Mouse (Mus musculus) embryo, embryonic 10 days (tissue): ENCODE data around the gene Iqsec1.

ENCODE experiments used
- DNase-seq: peaks from one replicate; pipeline ENCODE4 v3.0.0-alpha.2; 2015; ENCODE audit warnings: low spot score

Iqsec1 gene

DNA sequence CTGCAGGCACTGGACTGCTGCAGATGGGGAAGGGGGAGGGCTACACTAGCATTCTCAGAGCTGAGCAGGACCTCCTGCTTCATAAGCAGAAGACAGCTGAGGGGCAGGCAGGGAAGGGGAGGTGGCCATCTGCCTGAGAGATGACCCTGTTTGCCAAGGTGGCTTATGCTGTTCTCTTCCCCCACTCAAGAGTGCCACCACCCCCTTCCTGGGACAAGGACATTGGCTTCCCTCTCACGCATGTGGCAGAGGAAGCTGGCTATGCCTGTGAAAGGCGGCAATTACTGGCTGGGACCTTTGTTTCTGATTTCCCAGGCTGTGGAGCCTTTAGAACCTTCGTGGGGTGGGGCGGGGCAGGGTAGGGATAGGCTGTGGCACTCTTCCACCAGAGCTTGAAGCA is 204.5 kb downstream of the Iqsec1 start:
- DNase-seq = no peak

DNA sequence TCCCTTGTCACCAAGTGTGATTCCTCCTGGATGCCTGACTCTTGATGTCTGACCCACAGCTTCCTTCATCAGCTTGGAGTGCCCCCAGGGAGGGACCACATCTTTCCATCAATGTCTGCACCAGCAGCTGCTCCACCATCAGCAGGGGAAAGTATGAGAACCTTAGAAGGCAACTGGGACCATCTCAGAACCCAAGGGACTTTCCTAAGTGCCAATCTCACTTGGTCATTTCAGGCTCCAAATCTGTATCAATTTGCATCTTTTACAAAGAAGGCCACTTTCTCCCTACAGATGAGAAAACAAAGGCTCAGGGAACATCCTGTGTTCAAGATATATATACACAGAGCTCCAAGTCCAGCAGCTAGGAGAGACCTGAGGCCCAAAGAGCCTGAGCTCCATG is 205.3 kb downstream of the Iqsec1 start:
- no peak for DNase-seq

DNA sequence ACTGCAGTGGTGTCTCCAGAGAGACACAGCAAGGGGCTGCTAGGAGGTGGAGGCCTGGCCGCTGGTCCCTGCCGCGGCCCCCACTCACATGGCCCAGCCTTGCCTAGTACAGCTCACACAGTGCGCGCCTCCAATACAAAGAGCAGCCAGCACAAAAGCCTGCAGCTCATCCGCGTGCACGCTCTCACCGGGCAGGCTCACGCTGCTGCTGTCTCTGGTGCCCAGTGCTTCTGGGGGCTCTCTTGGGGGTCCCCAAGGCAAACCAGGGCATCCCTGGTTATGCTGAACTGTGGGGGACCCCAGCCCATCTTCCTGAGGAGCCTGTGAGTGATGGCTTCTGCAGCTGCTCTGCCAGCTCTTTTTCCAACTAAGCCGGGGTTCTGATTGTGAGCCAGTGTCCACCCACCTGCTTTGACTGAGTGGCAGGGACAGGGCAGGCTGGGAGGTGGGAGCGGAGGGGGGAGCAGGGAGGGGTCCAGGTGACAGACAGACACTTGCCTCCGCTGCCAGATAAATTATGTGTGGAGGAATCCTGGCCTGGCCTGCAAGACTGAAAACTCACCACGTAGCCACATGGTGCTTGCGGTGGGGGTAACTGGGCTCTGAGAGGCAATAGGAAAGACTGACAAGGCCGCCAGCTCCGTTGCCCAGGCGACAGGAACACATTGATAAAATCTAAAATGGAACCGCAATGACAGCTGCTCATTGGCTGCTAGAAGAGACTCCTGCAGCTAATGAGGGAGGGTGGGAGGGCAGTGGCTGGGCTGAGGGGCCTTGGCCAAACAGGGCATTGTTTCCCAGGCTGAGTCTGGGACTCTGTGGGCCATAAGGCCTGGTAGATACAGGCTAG is 206.3 kb downstream of the Iqsec1 start:
- DNase-seq = peak; percentile 91

DNA sequence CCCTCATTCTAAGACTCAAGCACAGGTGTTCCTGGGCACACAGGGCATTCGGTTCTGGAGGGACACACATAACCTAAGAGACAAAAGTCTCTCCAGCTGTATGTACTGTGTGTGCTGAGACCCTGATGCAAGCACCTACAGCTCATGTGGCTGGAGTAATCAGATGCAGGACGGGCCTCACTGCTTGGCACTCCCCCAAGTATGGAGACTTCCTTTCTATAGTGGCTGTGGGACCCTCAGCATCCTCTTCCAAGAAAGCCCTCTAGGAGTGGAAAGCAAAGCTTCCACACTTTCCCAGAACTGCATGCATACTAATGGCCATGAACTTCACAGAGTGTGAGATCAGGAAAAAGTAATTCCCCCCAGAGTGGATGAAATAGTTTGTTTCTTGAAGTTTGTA is 208.0 kb downstream of the Iqsec1 start:
- no peak for DNase-seq

DNA sequence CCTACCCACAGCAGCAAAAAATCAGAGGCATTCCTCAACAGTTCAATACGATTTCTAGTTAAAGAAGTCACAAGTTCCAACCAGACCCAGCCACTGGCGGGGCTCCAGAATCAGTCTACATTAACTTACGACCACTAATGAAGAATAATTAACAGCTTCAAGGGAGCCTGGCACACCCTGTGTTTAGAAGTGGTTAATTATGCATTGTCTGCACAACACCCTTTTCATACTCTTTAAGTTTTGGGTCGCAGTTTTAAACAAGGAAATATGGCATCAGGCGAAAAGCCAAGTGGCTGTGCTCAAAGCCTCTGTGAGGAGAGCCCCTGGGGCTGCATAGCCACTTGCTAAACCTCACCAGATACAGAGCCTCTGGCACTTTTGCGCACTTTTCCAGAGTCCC is 209.6 kb downstream of the Iqsec1 start:
- no peak for DNase-seq

DNA sequence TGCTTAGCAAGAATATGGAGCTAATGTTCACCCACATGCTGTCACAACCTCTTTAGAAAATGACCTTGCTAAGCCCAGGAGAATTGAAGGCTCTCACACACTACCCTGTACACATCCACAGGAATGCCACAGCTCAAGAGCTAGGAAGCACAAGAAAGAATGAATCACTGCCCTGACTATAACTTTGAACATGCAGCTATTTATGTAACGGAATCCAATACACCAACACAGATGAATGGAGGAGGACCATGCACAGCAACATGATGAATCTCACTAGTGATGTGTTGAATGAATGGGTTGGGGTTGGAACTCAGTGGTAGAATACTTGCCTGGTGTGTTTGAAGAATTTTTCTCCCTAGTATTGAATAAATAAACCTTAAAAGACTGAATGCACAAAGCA is 211.2 kb downstream of the Iqsec1 start:
- no peak for DNase-seq

DNA sequence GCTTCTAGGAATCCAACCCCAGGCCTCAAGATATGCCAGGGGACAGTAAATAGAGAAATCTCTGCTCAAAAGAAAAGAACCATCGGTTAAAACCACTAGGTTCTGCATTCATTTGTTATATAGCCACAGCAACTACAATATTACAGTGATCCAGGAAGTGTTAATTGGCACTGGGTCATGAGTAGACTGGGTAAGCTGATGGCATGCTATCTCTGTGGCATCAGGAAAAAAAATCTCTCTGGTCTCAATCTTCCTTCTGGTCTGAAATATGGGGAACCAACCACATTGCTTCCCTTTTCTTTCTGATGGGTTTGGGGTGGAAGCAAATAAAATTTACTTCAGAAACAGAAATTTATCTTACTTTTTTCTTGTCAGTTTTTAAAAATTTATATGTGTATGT is 212.9 kb downstream of the Iqsec1 start:
- DNase-seq = no peak

DNA sequence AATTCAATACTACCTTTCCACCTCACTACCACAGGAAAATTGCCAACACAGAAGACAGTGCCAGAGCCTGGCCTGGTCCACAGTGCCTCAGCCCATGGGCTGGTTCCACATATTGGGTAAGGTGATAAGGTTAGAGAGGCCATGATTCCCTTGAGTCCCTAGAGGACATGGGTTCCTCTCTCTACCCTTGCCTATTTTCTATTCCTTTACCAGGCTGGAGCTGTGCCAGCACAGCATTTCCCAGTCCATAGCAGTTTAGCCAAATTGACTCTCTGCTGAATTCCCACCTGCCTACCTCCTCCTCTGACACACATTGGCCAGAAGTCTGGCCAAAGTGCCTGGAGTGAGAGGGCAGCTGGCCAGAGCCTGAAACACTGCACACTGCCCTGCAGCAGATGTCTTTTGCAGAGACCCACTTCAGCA is 214.7 kb downstream of the Iqsec1 start:
- no peak for DNase-seq

DNA sequence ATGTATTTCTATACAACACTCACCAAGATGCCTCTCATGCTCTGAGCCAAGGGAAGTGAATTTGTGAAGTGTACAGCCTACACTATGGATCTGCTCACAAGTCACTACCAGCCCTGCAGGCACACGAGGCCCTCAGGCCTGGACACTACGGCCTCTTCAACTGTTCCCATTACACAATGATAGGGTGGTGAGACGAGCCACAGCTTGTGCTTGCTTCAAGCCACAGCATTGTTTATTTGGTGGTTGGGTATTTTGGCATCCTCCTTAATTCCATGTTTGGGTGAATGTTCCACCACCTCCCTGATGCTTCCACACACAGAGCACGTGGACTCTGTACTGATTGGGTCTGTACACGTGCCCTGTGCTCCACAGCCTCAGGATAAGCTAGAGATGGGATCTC is 216.4 kb downstream of the Iqsec1 start:
- DNase-seq = no peak

DNA sequence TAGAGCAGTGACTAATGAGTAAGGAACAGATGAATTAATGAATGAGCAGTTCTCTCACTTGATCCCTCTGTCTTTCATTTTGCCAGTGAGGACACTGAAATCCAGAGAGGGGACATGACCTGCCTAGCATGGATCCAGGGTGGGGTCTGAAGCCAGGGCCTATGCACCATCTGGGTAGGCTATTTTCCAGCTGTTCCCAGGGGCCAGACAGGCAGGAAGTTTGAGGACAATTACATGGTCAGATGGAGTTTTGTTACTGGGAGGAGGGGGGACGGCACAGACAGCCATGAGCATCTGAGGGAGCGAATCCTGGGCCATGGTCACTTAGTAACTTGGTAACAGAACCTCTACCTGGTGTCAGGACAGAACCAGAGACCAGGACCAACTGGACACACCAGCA is 220.0 kb downstream of the Iqsec1 start:
- DNase-seq = no peak

DNA sequence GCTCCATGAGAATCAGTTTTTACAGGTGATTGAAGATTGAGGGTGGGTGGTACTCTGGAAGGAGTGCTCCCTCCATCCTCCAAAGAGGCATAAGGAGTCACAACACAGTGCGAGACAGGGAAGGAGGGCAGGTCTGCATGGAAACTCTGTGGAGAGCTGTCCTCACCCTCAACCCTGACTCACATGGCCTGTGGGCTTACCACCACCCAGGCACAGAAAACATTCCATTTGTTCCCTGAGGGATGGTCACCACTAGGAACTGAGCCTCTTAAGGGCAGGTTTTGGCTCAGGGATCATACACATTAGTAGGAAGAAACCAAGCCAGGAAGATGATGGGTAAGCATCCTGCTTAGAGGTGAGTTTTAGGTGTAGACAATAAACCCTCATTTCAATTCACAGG is 220.6 kb downstream of the Iqsec1 start:
- no peak for DNase-seq

DNA sequence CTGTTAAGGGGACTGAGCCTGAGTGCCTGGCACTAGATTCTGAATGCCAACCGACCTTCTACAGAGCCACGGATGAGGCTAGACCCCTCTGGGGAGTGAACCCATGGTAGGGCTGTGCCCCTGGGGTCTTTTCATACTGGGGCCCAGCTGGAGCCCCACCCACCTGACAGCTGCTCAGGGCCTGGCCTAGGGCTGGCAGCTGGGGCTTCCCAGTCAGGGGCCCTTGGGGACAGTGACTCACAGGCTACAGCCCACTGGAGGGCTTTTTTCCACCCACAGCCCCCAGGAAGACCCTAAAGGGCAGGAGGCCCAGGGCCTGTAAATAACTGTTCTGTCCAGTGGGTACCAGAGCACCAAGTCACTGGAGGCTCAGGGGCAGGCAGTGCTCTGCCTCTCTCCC is 223.7 kb downstream of the Iqsec1 start:
- DNase-seq = no peak

DNA sequence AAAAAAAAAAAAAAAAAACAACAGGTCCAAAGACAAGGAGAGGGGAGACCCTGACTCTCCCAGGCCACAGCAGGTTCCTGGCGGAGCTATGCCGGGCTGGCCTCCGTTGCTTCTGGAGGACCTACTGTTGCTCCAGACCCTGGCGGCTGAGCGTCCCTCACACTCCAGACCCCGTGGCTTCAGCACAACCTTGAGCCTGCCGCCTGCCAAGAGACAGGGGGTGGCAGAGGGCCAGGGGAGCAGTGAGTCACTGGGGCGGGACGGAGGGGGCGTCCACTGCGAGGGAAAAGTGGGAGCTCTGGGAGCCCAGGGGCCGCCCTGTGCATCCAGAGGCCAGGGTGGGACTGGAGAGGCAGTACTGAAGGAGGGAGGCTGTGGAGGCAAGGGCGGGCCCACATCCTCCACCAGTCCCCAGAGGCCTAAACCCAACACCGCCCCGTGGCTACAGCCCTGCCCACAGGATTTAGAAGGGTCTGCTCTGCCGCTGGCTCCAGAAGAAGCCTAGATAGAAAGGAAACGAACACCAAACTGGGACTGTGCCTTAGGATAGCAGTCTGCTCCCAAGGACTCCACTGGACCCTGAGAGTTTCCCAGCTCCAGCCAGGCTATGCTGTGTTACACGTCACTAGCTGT is 224.4 kb downstream of the Iqsec1 start:
- peak; percentile 40 for DNase-seq

DNA sequence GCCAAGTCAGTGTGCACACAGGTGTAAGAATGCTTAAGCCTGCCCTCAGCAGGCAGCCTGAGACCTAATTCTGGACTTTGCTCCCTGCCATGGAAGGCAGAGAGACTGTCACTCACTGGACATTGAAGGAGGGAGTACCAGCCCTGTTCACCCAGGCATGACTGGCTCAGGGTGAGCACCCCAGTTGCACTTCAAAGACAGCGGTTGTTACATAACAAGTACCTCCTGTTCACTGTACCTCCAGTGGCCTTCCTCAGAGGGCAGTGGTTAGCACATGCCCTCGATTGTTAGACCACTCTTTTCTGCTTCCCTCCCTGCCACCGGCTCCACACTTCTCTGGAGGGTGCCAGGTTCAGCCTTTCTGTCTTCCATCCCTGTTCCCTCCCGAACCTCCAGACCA is 225.2 kb downstream of the Iqsec1 start:
- no peak for DNase-seq

DNA sequence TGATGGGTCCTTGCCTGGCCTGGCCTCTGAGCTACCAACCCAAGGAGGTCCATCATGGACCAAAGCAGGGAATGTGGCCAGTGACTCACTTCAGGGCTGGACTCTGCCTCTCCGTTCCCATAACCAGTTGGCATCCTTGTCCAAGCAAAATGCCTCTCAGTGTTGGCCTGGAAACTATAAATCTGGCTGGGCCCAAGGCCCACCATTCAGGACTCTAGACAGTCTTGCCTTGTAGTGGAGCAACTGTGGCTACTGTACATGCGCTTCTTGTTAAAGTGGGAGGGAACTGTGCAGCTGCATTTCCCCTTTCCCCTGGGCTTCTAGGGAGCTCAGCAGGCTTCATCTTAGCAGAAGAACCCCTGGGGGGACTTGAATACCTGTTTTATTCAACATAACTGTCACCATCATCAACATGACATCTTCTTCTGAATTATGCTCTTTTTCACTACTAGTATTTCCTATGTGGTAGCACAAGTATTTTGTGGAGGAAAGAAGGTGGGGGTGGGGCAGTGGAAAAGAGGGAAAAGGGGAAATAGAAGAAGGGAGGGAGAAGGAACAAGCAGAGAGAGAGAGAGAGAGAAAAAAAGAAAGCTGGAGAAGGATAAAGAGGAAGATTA is 226.3 kb downstream of the Iqsec1 start:
- DNase-seq = no peak

DNA sequence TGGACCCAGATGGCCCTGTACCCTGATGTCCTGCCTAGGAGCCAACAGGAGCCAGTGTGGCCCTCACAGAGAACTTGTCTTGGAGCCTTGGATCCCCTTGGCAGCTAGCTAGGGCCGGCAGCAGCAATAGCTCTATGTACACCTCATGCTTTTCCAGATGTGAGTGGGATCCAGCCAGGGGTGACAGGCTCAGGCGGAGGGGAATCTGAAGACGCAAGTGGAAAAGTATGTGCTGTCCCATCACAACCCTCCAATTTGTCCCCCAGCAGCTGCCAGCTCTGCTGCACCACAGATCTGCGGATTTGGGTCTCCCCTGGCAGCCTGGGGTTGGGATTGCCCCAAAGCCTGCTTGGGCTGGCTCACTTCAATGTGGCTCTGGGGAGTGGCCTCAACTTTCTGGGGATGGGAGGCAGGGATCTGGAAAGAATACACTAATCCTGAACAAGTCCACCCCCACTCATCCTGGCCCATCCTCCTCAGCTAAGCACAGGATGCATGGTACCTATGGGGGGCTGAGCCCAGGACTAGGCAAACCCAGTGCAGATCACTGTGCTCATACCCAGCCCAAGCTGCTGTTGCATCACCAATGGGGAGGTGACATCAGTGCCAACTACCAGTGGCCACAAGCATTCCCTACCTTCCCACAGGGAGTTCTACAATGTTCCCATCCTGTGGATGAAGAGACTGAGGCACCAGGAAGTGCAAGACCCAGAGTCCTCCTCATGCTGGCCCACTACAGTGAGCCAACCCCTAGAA is 227.0 kb downstream of the Iqsec1 start:
- no peak for DNase-seq

DNA sequence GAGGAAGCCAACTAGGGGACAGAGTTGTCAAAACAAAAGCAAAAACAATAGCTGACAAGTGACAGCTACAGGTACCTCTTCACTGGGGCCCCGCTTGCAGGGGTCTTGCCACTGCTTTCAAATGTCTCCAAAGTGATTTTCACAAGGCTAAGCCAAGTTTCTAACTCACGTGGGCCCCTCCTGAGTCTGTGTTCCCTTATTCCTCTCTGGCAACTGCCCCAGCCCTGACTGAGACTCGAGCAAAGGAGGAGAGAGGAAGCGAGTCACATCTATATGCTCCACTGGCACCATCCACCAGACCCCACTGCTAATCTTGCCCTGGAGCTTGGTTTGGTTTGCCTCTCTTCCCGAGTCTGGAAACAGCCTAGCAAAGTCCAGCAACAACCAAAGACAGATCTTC is 227.6 kb downstream of the Iqsec1 start:
- DNase-seq = no peak

DNA sequence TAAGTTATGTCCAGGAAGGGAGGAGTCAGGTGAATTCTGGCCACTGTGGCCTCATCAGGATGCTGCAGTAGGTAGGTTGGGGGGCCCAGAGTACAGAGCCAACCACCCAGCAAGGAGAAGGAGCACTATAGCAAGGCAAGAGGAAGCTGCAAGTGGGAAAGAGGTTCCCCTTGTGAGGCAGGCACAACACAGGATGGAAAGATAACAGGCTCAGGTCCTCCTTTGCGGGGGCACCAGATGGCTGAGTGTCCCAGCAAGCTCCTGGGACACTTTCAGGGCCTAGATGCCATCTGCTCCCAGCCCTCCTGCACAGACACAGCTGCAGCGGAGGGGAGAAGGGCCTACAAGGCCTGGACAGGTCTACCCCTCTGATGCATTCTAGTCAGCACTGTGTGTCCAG is 228.7 kb downstream of the Iqsec1 start:
- no peak for DNase-seq

DNA sequence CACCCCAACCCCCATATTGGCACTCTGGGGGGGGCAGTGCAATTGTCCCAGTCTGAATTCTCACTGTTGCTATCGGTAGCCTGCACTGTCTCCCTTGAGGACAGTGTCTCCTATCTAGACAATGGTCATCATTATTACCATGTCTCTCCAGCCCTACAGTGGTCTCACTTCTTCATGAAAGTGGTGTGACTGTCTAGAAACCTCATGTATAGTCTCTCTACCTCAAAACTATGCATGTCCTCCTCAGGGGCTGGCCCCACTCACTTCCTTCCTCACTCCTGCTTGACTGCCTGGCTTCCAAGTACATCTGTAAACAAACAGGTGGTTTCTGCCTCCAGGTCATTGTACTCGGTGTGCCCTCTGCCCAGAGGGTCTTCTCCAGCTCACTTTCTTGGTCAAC is 230.3 kb downstream of the Iqsec1 start:
- DNase-seq = no peak

DNA sequence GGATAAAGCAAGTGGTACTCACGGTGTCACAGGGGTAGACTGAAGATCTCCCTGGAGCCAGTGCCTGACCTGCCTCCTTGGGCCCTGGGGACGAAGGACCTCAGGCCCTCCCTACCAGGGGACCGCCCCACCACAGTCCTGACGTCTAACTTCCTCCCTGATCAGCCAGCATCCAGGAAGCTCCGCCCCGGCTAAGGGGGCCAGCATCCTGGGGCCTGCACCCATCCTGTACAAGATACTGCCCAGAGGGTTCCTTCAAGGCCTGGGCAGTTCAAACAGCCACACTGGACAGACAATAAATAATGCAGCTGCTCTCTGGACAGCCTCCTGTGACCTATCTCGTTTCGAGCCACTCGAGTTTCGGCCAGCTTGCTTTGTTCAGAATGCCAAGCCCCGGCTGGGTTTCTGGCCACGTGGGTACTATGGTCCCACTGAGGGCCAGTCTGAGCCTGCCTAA is 231.0 kb downstream of the Iqsec1 start:
- DNase-seq = no peak

DNA sequence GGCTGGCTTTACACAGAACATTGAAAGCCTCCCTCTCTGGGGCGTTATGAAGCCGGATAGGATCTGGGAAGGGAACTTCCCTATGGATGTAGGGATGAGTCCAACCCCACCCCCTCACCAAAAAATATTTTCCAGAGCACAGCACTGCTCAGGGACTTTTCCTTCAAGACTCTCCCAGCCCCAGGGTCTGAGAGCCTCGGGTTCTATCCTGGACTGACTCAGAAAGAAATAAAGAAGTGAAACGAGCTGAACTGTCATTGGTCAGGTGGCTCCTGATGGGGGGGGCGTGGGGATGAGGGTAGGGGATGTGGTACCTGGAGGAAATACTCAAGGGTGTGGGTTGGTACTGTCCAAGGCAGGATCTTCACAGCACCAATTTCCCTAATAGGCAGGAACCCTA is 231.9 kb downstream of the Iqsec1 start:
- DNase-seq = no peak

DNA sequence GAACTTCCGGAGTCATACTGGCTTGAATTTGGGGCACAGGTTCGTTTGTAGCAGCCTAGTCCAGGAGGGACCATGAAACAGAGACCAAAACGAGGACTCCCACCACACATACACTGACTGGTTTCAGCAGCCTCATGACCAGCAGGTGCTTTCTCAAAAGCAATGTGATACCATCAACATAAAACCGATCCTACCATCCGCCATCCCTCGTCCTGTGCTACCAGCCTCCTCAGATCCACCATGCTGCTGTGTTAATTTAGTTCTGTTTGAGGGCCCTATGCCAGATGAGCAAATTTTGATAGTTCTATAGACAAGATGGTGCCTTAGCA is 232.9 kb downstream of the Iqsec1 start:
- DNase-seq = no peak
